Mouse (Mus musculus) right cerebral cortex, postnatal 10 days (tissue): ENCODE data around the gene Nhs.

Source experiments
- DNase-seq, 2 experiments: peaks; one replicate each; pipeline ENCODE4 v3.0.0; 2021; ENCODE audit warnings: low spot score in 2 of 2

Nhs gene

GRCm38 (mm10) chrX:161943098-161943680, 216.3 kb downstream of the Nhs start:
- no peak for DNase-seq

GRCm38 (mm10) chrX:161940696-161941095, 218.8 kb downstream of the Nhs start:
- no peak for DNase-seq

GRCm38 (mm10) chrX:161926683-161927053, 232.9 kb downstream of the Nhs start:
- no peak for DNase-seq

GRCm38 (mm10) chrX:161925973-161926682, 233.4 kb downstream of the Nhs start:
- DNase-seq, result peak; percentile 26

GRCm38 (mm10) chrX:161922655-161923054, 236.9 kb downstream of the Nhs start:
- DNase-seq, result no peak

- DNase-seq, result no peak
Measured at GRCm38 (mm10) chrX:161921581-161921980, 237.9 kb downstream of the Nhs start.

- DNase-seq, result no peak
Measured at GRCm38 (mm10) chrX:161909963-161910362, 249.6 kb downstream of the Nhs start.

GRCm38 (mm10) chrX:161908652-161909403, 250.7 kb downstream of the Nhs start:
- DNase-seq, result peak; percentile 41 to 44

- DNase-seq, result no peak
Measured at GRCm38 (mm10) chrX:161907595-161908592, 251.6 kb downstream of the Nhs start.

- DNase-seq, result no peak
Measured at GRCm38 (mm10) chrX:161894442-161894841, 265.1 kb downstream of the Nhs start.

GRCm38 (mm10) chrX:161883661-161884060, 275.9 kb downstream of the Nhs start:
- peak in 1 of 2 experiments; percentile 24 for DNase-seq

GRCm38 (mm10) chrX:161877123-161877522, 282.4 kb downstream of the Nhs start:
- no peak for DNase-seq

- DNase-seq, result peak in 1 of 2 experiments; percentile 25
Measured at GRCm38 (mm10) chrX:161873511-161873910, 286.0 kb downstream of the Nhs start.

GRCm38 (mm10) chrX:161871306-161871705, 288.2 kb downstream of the Nhs start:
- DNase-seq, result no peak

GRCm38 (mm10) chrX:161855630-161856029, 303.9 kb downstream of the Nhs start:
- DNase-seq, result no peak

GRCm38 (mm10) chrX:161853626-161854312, 305.8 kb downstream of the Nhs start:
- DNase-seq, result peak in 1 of 2 experiments; percentile 22

- DNase-seq, result peak in 1 of 2 experiments; percentile 21
Measured at GRCm38 (mm10) chrX:161826186-161826585, 333.3 kb downstream of the Nhs start.

GRCm38 (mm10) chrX:161790182-161790581, 369.3 kb downstream of the Nhs start:
- peak; percentile 34 to 46 for DNase-seq
